Mouse (Mus musculus) embryonic fibroblast, embryonic 13.5 days (primary cell): Measurements from ENCODE around the gene Brap.

ENCODE experiments used
- CTCF ChIP-seq: IDR thresholded peaks from 2 replicates; pipeline ENCODE4 v1.5.1; 2011; ENCODE audit warnings: mild to moderate bottlenecking, control low read depth, low read length, moderate library complexity, borderline replicate concordance; ENCODE audit not compliant: insufficient read depth
- POLR2A ChIP-seq: IDR thresholded peaks from 2 replicates; pipeline ENCODE4 v1.6.1; 2011; ENCODE audit warnings: low read depth, mild to moderate bottlenecking, control low read depth, low read length, moderate library complexity

DNA sequence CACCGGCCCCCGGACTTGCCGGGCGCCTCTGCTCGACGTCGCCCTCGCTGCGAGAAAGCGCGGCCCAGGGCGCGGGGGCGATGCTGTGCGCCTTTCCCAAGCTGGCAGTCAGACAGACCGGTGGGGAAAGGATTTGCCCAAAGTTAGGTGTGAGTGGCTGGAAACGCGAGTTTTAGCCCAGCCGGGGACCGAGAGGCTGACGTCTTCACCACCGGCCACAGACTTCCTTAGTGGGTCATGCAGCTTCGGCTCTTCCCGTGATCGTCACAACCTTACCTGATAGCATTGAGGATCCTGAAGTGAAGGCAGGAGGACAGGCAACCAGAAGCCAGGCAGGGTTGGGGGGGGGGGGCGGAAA lies 513 bp downstream of the Brap start:
- TF ChIP-seq CTCF (no peak), POLR2A (no peak)
